Mouse (Mus musculus) adrenal gland, postnatal 4 days (tissue): Measurements from ENCODE around the gene Ttll13. TPM values are rescaled to one million over a fixed set of nuclear protein-coding genes. Genes with fewer than 3 reads are reported as not detected.

Source experiments
- DNase-seq, 2 experiments: peaks; one replicate each; pipeline ENCODE4 v3.0.0; 2021 to 2022; ENCODE audit warnings: low spot score in 2 of 2, mixed read lengths in 2 of 2
- total RNA-seq, 2 experiments: library from RNA; stranded (reverse); gene quantifications; 2 replicates each; pipeline ENCODE4 v1.2.3; 2021

Ttll13 gene
- total RNA-seq, 2 experiments from 2014 or later = 3.2 to 4.5 TPM

DNA sequence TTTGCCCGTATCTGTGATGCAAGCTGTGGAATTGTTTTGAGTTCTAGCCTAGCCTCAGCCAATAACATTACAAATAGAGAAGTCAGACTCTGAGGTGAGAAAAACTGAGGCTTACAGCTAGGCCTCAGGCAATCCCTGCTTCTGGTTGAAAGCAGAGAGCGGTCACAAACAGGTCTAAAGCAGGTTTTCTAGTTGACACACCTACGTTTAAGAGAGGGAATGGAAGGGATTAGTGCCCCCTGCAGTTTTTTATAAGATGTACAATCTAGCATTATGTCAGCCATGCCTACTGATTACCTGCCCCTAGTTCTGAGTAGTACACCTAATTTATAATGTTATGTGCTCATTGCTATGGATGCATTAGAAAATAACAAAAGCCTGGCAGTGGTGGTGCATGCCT is 61.6 kb downstream of the Ttll13 start:
- no peak for DNase-seq

Other genes starting within 250 kb of the Ttll13 start
- 10 to 100 TPM; 25.2 to 25.5 TPM for gene Zfp710, start 221.6 kb upstream of the Ttll13 start, total RNA-seq
- gene Idh2, start 131.0 kb upstream of the Ttll13 start, total RNA-seq = 100 to 1,000 TPM; 275 to 289 TPM
- 10 to 100 TPM; 62.1 to 66.9 TPM for gene Sema4b, start 59.5 kb upstream of the Ttll13 start, total RNA-seq
- 10 to 100 TPM; 50.5 to 52.1 TPM for gene Cib1, start 13.6 kb upstream of the Ttll13 start, total RNA-seq
- gene Gdpgp1, start 13.5 kb upstream of the Ttll13 start, total RNA-seq = 1 to 10 TPM; 5.0 to 5.1 TPM
- gene Ngrn, start 14.8 kb downstream of the Ttll13 start, total RNA-seq = 10 to 100 TPM; 52.0 to 58.2 TPM
- 10 to 100 TPM; 20.1 to 22.9 TPM for gene Vps33b, start 23.3 kb downstream of the Ttll13 start, total RNA-seq
- 10 to 100 TPM; 54.3 to 63.7 TPM for gene Prc1, start 48.1 kb downstream of the Ttll13 start, total RNA-seq
- gene Rccd1, start 78.1 kb downstream of the Ttll13 start, total RNA-seq = 10 to 100 TPM; 15.8 to 20.5 TPM
- gene Unc45a, start 94.6 kb downstream of the Ttll13 start, total RNA-seq = 10 to 100 TPM; 43.6 to 53.5 TPM
- 10 to 100 TPM; 41.8 to 42.4 TPM for gene Hddc3, start 96.7 kb downstream of the Ttll13 start, total RNA-seq
- gene Man2a2, start 125.0 kb downstream of the Ttll13 start, total RNA-seq = 100 to 1,000 TPM; 106 to 111 TPM
- 10 to 100 TPM; 19.3 to 21.1 TPM for gene Fes, start 141.6 kb downstream of the Ttll13 start, total RNA-seq
- gene Furin, start 159.1 kb downstream of the Ttll13 start, total RNA-seq = 100 to 1,000 TPM; 137 to 140 TPM